Mouse (Mus musculus): ENCODE data around the gene 4930579F01Rik. TPM values are rescaled to one million over a fixed set of nuclear protein-coding genes. Genes with fewer than 3 reads are reported as not detected.
A peak's percentile ranks its signal among the peaks of the same experiment; 100 is the strongest.

The 4930579F01Rik gene
- polyA plus RNA-seq, 1 experiment from 2014 or later = not detected

DNA sequence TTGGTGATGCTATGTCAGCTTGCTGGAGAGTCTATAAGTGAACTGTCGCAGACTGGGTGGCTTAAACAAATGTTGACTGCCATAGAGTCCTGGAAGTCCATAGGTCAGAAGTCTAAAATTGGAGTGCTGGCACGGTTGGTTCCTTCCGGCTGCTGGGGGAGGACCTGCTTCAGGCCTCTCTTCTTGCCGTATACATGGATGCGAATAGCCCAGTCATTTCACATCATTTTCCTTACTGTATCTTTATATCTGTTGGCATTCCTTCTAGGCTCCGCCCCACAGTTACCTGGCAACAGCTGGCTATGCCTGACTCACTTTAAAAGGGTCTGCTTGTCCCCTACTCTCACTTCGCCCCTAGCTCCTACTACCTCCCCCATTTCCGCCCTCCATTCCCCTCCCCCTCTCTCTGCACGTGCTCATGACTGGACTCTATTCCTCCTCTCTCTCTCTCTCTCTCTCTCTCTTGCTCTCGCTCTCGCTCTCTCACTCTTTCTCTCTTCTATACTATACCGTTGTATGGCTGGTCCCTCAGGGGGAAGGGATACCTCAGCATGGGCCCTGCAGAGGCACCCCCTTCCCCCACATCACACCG is 30.8 kb upstream of the 4930579F01Rik start:
- ATAC-seq (replicated peaks; ENCODE audit: low FRiP score) = no peak
- no peak for DNase-seq (ENCODE audit: low spot score)
- H3K4me1 ChIP-seq (replicated peaks; ENCODE audit: control insufficient read depth, insufficient read depth, low read length) = no peaks in the 10 kb centered on the region
- no peak overlapping the region for H3K9ac ChIP-seq (ENCODE audit: low read depth, low read length)
- H3K4me3 ChIP-seq (ENCODE audit: low read depth, low read length) = no peak overlapping the region
- no peak overlapping the region for H3K4me2 ChIP-seq
- H3K27ac ChIP-seq (ENCODE audit: low read depth, low read length) = no peak overlapping the region
- WGBS = 78% methylated on average over 13 of the region's 13 CpGs
- no peaks in the 10 kb centered on the region for H3K9me3 ChIP-seq (ENCODE audit: control insufficient read depth, low read length)
- no peaks in the 10 kb centered on the region for H3K36me3 ChIP-seq (ENCODE audit: control insufficient read depth, insufficient read depth, low read length)
- H3K27me3 ChIP-seq (replicated peaks; ENCODE audit: control insufficient read depth, insufficient read depth, low read length) = no peaks in the 10 kb centered on the region

GRCm38 (mm10) chr3:138222952-138223351 is 29.3 kb upstream of the 4930579F01Rik start:
- Histone ChIP-seq H3K9ac (ENCODE audit: low read depth, low read length) (no peak overlapping the region), H3K4me1 (replicated peaks; ENCODE audit: control insufficient read depth, insufficient read depth, low read length) (no peaks in the 10 kb centered on the region), H3K27ac (ENCODE audit: low read depth, low read length) (no peak overlapping the region), H3K4me3 (ENCODE audit: low read depth, low read length) (no peak overlapping the region), H3K4me2 (no peak overlapping the region), H3K36me3 (ENCODE audit: control insufficient read depth, insufficient read depth, low read length) (no peaks in the 10 kb centered on the region), H3K9me3 (ENCODE audit: control insufficient read depth, low read length) (no peaks in the 10 kb centered on the region), H3K27me3 (replicated peaks; ENCODE audit: control insufficient read depth, insufficient read depth, low read length) (no peaks in the 10 kb centered on the region)
- no peak for DNase-seq (ENCODE audit: low spot score)
- ATAC-seq (replicated peaks; ENCODE audit: low FRiP score) = peak; percentile 44; the same call in 1 of the 2 replicates
- 49% methylated on average over 5 of the region's 5 CpGs for WGBS

GRCm38 (mm10) chr3:138222511-138222910 is 28.9 kb upstream of the 4930579F01Rik start:
- Histone ChIP-seq H3K9ac (ENCODE audit: low read depth, low read length) (no peak overlapping the region), H3K4me1 (replicated peaks; ENCODE audit: control insufficient read depth, insufficient read depth, low read length) (no peaks in the 10 kb centered on the region), H3K36me3 (ENCODE audit: control insufficient read depth, insufficient read depth, low read length) (no peaks in the 10 kb centered on the region), H3K27ac (ENCODE audit: low read depth, low read length) (no peak overlapping the region), H3K4me2 (no peak overlapping the region), H3K9me3 (ENCODE audit: control insufficient read depth, low read length) (no peaks in the 10 kb centered on the region), H3K4me3 (ENCODE audit: low read depth, low read length) (no peak overlapping the region), H3K27me3 (replicated peaks; ENCODE audit: control insufficient read depth, insufficient read depth, low read length) (no peaks in the 10 kb centered on the region)
- WGBS = 57% methylated on average over 4 of the region's 4 CpGs
- DNase-seq (ENCODE audit: low spot score) = no peak
- no peak for ATAC-seq (replicated peaks; ENCODE audit: low FRiP score)

GRCm38 (mm10) chr3:138221116-138221515 is 27.5 kb upstream of the 4930579F01Rik start:
- Histone ChIP-seq H3K27me3 (replicated peaks; ENCODE audit: control insufficient read depth, insufficient read depth, low read length) (no peaks in the 10 kb centered on the region), H3K27ac (ENCODE audit: low read depth, low read length) (no peak overlapping the region), H3K9ac (ENCODE audit: low read depth, low read length) (no peak overlapping the region), H3K9me3 (ENCODE audit: control insufficient read depth, low read length) (no peaks in the 10 kb centered on the region), H3K4me3 (ENCODE audit: low read depth, low read length) (no peak overlapping the region), H3K36me3 (ENCODE audit: control insufficient read depth, insufficient read depth, low read length) (no peaks in the 10 kb centered on the region), H3K4me1 (replicated peaks; ENCODE audit: control insufficient read depth, insufficient read depth, low read length) (no peaks in the 10 kb centered on the region), H3K4me2 (no peak overlapping the region)
- ATAC-seq (replicated peaks; ENCODE audit: low FRiP score) = no peak
- whole genome bisulfite sequencing = 81% methylated on average over 11 of the region's 11 CpGs
- no peak for DNase-seq (ENCODE audit: low spot score)

- H3K4me2 ChIP-seq = no peak within 1 kb of the TSS
These were observed 24.1 kb upstream of the 4930579F01Rik start, which contains the start of gene Adh7 for GRCm38 (mm10) chr3:138217631-138218264. Adh7 (plus strand) TSS chr3:138217760.

DNA sequence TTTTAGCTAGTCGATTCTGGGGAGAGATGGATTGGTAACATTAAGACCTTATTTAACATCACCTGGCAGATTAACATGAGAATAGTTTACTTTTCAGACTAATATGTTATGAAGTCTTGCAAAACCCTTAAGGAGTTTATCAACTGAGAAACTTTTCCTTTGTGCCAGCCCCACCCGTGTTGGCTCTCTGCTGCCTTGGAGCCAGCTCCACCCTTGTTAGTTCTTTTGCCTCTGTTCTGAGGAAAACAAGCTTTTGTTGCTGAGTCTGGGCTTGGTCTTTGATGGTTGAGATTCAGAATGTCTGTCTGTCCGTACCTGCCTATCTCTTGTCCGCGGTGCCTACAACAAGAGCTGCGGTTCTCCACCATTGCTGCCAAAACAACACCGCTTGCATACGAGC is 22.5 kb upstream of the 4930579F01Rik start:
- WGBS = 84% methylated on average over 8 of the region's 8 CpGs
- no peak for ATAC-seq (replicated peaks; ENCODE audit: low FRiP score)
- H3K36me3 ChIP-seq (ENCODE audit: control insufficient read depth, insufficient read depth, low read length) = no peaks in the 10 kb centered on the region
- H3K4me3 ChIP-seq (ENCODE audit: low read depth, low read length) = no peak overlapping the region
- H3K27ac ChIP-seq (ENCODE audit: low read depth, low read length) = no peak overlapping the region
- H3K4me2 ChIP-seq = no peak overlapping the region
- no peaks in the 10 kb centered on the region for H3K4me1 ChIP-seq (replicated peaks; ENCODE audit: control insufficient read depth, insufficient read depth, low read length)
- H3K27me3 ChIP-seq (replicated peaks; ENCODE audit: control insufficient read depth, insufficient read depth, low read length) = no peaks in the 10 kb centered on the region
- no peak overlapping the region for H3K9ac ChIP-seq (ENCODE audit: low read depth, low read length)
- H3K9me3 ChIP-seq (ENCODE audit: control insufficient read depth, low read length) = no peaks in the 10 kb centered on the region
- no peak for DNase-seq (ENCODE audit: low spot score)

More at GRCm38 (mm10) chr3:138217631-138218264, 24.1 kb upstream of the 4930579F01Rik start, which contains the start of gene Adh7:
- 75% methylated on average over 10 of the region's 10 CpGs for WGBS
- Histone ChIP-seq H3K9ac (ENCODE audit: low read depth, low read length) (no peak within 1 kb of the TSS), H3K4me1 (replicated peaks; ENCODE audit: control insufficient read depth, insufficient read depth, low read length) (no peaks in the 10 kb centered on the region), H3K4me3 (ENCODE audit: low read depth, low read length) (no peak within 1 kb of the TSS), H3K36me3 (ENCODE audit: control insufficient read depth, insufficient read depth, low read length) (no peaks in the 10 kb centered on the region), H3K9me3 (ENCODE audit: control insufficient read depth, low read length) (no peaks in the 10 kb centered on the region), H3K27ac (ENCODE audit: low read depth, low read length) (no peak within 1 kb of the TSS), H3K27me3 (replicated peaks; ENCODE audit: control insufficient read depth, insufficient read depth, low read length) (no peaks in the 10 kb centered on the region)
- ATAC-seq (replicated peaks; ENCODE audit: low FRiP score) = no peak
- no peak for DNase-seq (ENCODE audit: low spot score)

DNA sequence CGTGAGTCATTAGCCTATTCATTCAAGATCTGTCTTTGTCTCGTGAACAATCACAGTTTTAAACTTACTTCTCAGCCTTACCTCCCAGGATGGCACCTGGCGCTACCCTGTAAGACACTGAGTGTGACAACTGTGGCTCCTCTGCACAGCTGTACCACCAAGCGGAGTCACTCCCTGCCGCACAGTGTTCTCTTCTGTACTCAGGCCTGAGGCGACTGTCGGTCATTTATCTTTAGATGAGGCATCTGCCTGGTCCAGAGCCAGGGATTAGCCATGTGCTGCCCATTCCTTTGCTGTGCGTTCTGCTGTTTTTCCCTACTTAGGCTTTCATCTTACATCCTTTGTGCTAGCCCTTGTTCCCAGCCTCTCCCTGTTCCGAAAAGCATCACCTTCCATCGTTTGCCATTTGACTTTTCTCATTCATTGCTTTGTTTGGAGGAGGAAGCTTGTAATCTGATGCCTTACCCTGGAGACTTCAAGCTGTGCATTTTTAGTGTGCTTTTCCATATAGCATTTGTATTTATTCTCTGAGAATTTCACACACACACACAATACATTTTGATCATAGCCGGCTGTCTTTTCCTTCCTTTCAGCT is 21.9 kb upstream of the 4930579F01Rik start:
- no peaks in the 10 kb centered on the region for H3K9me3 ChIP-seq (ENCODE audit: control insufficient read depth, low read length)
- H3K4me1 ChIP-seq (replicated peaks; ENCODE audit: control insufficient read depth, insufficient read depth, low read length) = no peaks in the 10 kb centered on the region
- no peaks in the 10 kb centered on the region for H3K36me3 ChIP-seq (ENCODE audit: control insufficient read depth, insufficient read depth, low read length)
- H3K4me3 ChIP-seq (ENCODE audit: low read depth, low read length) = no peak overlapping the region
- no peak overlapping the region for H3K9ac ChIP-seq (ENCODE audit: low read depth, low read length)
- 64% methylated on average over 11 of the region's 11 CpGs for WGBS
- no peaks in the 10 kb centered on the region for H3K27me3 ChIP-seq (replicated peaks; ENCODE audit: control insufficient read depth, insufficient read depth, low read length)
- no peak overlapping the region for H3K27ac ChIP-seq (ENCODE audit: low read depth, low read length)
- ATAC-seq (replicated peaks; ENCODE audit: low FRiP score) (no peak), DNase-seq (ENCODE audit: low spot score) (no peak)
- H3K4me2 ChIP-seq = no peak overlapping the region

- Histone ChIP-seq H3K9me3 (ENCODE audit: control insufficient read depth, low read length) (no peaks in the 10 kb centered on the region), H3K27ac (ENCODE audit: low read depth, low read length) (no peak overlapping the region), H3K4me1 (replicated peaks; ENCODE audit: control insufficient read depth, insufficient read depth, low read length) (no peaks in the 10 kb centered on the region), H3K4me3 (ENCODE audit: low read depth, low read length) (no peak overlapping the region), H3K27me3 (replicated peaks; ENCODE audit: control insufficient read depth, insufficient read depth, low read length) (no peaks in the 10 kb centered on the region), H3K9ac (ENCODE audit: low read depth, low read length) (no peak overlapping the region), H3K36me3 (ENCODE audit: control insufficient read depth, insufficient read depth, low read length) (no peaks in the 10 kb centered on the region), H3K4me2 (no peak overlapping the region)
- 86% methylated on average over 4 of the region's 4 CpGs for WGBS
- DNase-seq (ENCODE audit: low spot score) = no peak
- ATAC-seq (replicated peaks; ENCODE audit: low FRiP score) = no peak
These were observed 18.9 kb upstream of the 4930579F01Rik start for GRCm38 (mm10) chr3:138212431-138212951.

All from liver, embryonic 11.5 days (tissue).